Mouse (Mus musculus): ENCODE results near the gene Def8.
"Not testable (repeated sequence)": the region's sequence is repeated elsewhere in the genome, so short reads cannot be mapped to it uniquely, and the experiment has no call there.

Def8 gene

GRCm38 (mm10) chr8:123414255-123414654, 9.1 kb upstream of the Def8 start:
- no peak for DNase-seq (ENCODE audit: low spot score)

GRCm38 (mm10) chr8:123414997-123415696, 8.2 kb upstream of the Def8 start:
- not testable (repeated sequence) for DNase-seq (ENCODE audit: low spot score)

GRCm38 (mm10) chr8:123415967-123416943, 7.1 kb upstream of the Def8 start:
- no peak for DNase-seq (ENCODE audit: low spot score)

GRCm38 (mm10) chr8:123416944-123417555, 6.3 kb upstream of the Def8 start:
- DNase-seq (ENCODE audit: low spot score) = no peak

GRCm38 (mm10) chr8:123419711-123420110, 3.6 kb upstream of the Def8 start:
- DNase-seq (ENCODE audit: low spot score) = no peak

GRCm38 (mm10) chr8:123420525-123421281, 2.6 kb upstream of the Def8 start:
- DNase-seq (ENCODE audit: low spot score) = no peak

GRCm38 (mm10) chr8:123421325-123421724, 2.0 kb upstream of the Def8 start:
- no peak for DNase-seq (ENCODE audit: low spot score)

- DNase-seq (ENCODE audit: low spot score) = peak; percentile 65
Measured at GRCm38 (mm10) chr8:123422056-123422780, 1.1 kb upstream of the Def8 start.

- no peak for DNase-seq (ENCODE audit: low spot score)
Measured at GRCm38 (mm10) chr8:123422781-123423159, 557 bp upstream of the Def8 start.

GRCm38 (mm10) chr8:123426511-123427509, 3.5 kb downstream of the Def8 start:
- DNase-seq (ENCODE audit: low spot score) = no peak

GRCm38 (mm10) chr8:123427639-123428275, 4.4 kb downstream of the Def8 start:
- DNase-seq (ENCODE audit: low spot score) = no peak

GRCm38 (mm10) chr8:123428343-123428893, 5.1 kb downstream of the Def8 start:
- DNase-seq (ENCODE audit: low spot score) = no peak

- DNase-seq (ENCODE audit: low spot score) = no peak
Measured at GRCm38 (mm10) chr8:123428939-123429721, 5.8 kb downstream of the Def8 start.

GRCm38 (mm10) chr8:123429722-123430013, 6.3 kb downstream of the Def8 start:
- DNase-seq (ENCODE audit: low spot score) = not testable (repeated sequence)

GRCm38 (mm10) chr8:123430936-123431335, 7.6 kb downstream of the Def8 start:
- DNase-seq (ENCODE audit: low spot score) = not testable (repeated sequence)

GRCm38 (mm10) chr8:123431616-123432365, 8.5 kb downstream of the Def8 start:
- no peak for DNase-seq (ENCODE audit: low spot score)

GRCm38 (mm10) chr8:123432381-123432780, 9.1 kb downstream of the Def8 start:
- no peak for DNase-seq (ENCODE audit: low spot score)
